Mouse (Mus musculus) C2C12 (cell line): Measurements from ENCODE around the gene Ipmk.

Experiments
- CTCF ChIP-seq: IDR thresholded peaks from one replicate; pipeline ENCODE4 v1.5.1; 2011; ENCODE audit not compliant: control insufficient read depth, insufficient read depth, insufficient read length
- FOSL1 ChIP-seq: IDR thresholded peaks from one replicate; pipeline ENCODE4 v1.8.0; 2011; ENCODE audit warnings: mild to moderate bottlenecking, low read length; ENCODE audit not compliant: poor library complexity, insufficient read depth, severe bottlenecking
- MAX ChIP-seq: IDR thresholded peaks from one replicate; pipeline ENCODE4 v1.6.1; 2011; ENCODE audit warnings: mild to moderate bottlenecking, control low read depth
- MYOD1 ChIP-seq: IDR thresholded peaks from one replicate; pipeline ENCODE4 v1.6.1; 2011; ENCODE audit warnings: low read depth; ENCODE audit not compliant: control insufficient read depth, insufficient read length
- MYOG ChIP-seq: IDR thresholded peaks from one replicate; pipeline ENCODE4 v1.6.1; 2011; ENCODE audit not compliant: control insufficient read depth, insufficient read length; ENCODE audit errors: extremely low read depth
- USF1 ChIP-seq: IDR thresholded peaks from one replicate; pipeline ENCODE4 v1.6.1; 2011; ENCODE audit warnings: low read depth, mild to moderate bottlenecking, control low read depth, moderate library complexity

GRCm38 (mm10) chr10:71308199-71308598 is 39.4 kb upstream of the Ipmk start:
- no peak for TF ChIP-seq CTCF
- TF ChIP-seq MAX, result no peak
- TF ChIP-seq MYOG, result no peak
- TF ChIP-seq MYOD1, result no peak
- no peak for TF ChIP-seq USF1
- TF ChIP-seq FOSL1, result no peak
